Comparison of ENCODE assay signal across 22 mouse cellular contexts in genomic region chr9:103086736-103087135, GRCm38 (mm10).
"Had no signal": no experiment of that assay in that cellular context is flagged by ENCODE, and none has a peak within 500 bp of the region (broad histone marks: within the 10 kb centered on the region; RNA-seq: fewer than 3 reads in every experiment).

No protein-coding gene starts in this region.

- H3K27ac ChIP-seq: kidney, postnatal 0 days; left cerebral cortex, adult 2 months; limb, embryonic 10.5 days; limb, embryonic 13.5 days; liver, embryonic 12.5 days; liver, embryonic 15.5 days; lung, embryonic 15.5 days; midbrain, embryonic 12.5 days; neural tube, embryonic 12.5 days; neural tube, embryonic 15.5 days had no signal

- H3K4me3 ChIP-seq: left cerebral cortex, adult 2 months; limb, embryonic 10.5 days; limb, embryonic 13.5 days; liver, embryonic 12.5 days; liver, embryonic 15.5 days; lung, embryonic 15.5 days; megakaryocyte, embryonic 14.5 days; midbrain, embryonic 12.5 days; neural tube, embryonic 12.5 days; neural tube, embryonic 15.5 days had no signal

- DNase-seq: layer of hippocampus, postnatal 36 days; liver; lung, adult 18-20 months; lung, postnatal 10 days; lung, postnatal 36 days; right cerebral cortex, adult 18-20 months; right cerebral cortex, postnatal 14 days; right cerebral cortex, postnatal 4 days; thymus, adult 2 months; thymus, postnatal 14 days; thymus, postnatal 4 days had no signal
